Mouse (Mus musculus): ENCODE measurements around the gene Trpv5.
A peak's percentile ranks its signal among the peaks of the same experiment; 100 is the strongest.

The Trpv5 gene

DNA sequence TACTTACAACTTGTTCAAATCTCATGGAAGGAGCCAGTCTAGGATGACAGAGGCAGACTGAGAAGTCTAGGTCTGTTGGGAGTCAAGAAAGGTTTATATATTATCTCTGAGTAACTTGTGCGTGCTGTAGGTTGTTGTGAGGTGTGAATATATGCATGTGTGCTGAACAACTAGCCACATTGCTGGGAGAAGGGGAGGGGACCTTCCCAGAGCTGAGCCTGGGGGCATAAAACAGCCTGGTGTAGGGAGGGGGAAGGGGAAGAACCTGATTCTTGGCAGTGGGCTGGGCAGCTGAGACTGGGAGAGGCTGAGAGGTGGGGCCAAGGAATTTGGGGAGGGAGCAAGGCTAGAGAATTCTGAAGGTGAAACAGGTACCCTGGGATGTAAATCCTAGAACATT, at the start of gene Trpv5:
Gene Trpv5, minus strand, starts transcription at position 101 of the 400 bp plus-strand sequence.
- DNase-seq: no peak

- DNase-seq: peak; percentile 49
These were observed 47.5 kb upstream of the Trpv5 start for GRCm38 (mm10) chr6:41727989-41728609.

GRCm38 (mm10) chr6:41721430-41721829, 40.9 kb upstream of the Trpv5 start:
- DNase-seq: no peak

- no peak for DNase-seq
These were observed 29.7 kb upstream of the Trpv5 start for GRCm38 (mm10) chr6:41710281-41710680.

- no peak for DNase-seq
These were observed 25.7 kb upstream of the Trpv5 start for GRCm38 (mm10) chr6:41706275-41706674.

GRCm38 (mm10) chr6:41704123-41704522, 23.6 kb upstream of the Trpv5 start, which contains the start of gene Kel:
Gene Kel (minus strand): TSS chr6:41704339.
- no peak for DNase-seq

- peak; percentile 66 for DNase-seq
These were observed 22.4 kb upstream of the Trpv5 start for GRCm38 (mm10) chr6:41702928-41703327.

DNA sequence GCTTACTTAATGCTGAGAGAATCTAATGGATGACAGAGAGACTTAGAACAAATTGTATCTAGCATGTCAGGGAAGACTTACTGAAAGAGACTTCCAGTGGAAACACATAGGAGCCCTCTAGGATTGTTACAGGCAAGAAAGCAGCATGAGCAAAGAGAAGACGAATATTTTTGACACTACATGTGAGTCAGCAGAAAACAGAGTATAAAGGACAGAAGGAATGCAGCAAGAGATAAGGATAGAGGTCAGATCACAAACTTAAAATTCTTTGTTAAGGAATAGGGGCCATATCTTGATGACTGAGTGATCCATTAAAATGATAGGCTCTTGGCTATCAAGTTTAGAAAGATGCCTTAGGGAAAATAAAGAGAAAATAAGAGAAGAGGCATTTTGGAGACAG, 20.7 kb upstream of the Trpv5 start:
- DNase-seq: no peak

- DNase-seq: no peak
These were observed 13.8 kb upstream of the Trpv5 start for GRCm38 (mm10) chr6:41694407-41694806.

DNA sequence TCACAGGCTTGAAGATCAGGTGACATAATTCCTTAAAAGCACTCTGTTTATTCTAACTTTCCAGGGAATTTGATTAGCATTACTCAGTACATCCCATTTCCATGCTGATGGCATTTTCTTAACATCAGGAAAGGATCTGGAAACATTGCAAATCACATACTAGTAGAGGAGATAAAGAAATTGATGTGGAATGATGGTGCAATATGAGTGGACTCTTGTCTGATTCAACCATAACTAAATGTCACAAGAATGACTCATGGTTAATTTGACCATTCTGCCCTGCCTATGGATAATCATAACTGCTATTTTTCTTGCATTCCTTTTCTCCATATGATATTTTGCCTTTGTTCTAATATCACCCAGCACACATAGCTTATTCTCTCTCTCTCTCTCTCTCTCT, 11.6 kb upstream of the Trpv5 start:
- DNase-seq: no peak

DNA sequence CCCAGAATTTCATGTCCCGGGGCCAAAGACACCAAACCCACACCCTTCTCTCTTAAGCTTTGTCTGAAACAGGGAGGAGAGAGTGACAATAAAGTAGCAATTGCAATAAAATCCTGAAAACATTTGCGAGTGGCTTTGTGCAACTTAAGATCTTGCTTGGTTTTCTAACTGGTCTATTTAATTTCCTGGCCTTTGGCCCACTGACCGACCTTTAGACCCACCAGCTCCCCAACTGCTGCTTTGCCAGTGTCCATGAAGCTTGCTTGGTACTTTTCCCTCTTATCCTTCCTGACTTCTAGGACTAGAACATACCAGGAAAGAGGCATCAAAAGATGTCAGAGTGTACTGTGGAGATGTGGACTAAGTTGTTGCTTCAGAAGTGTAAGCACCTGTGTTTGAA, 5.0 kb upstream of the Trpv5 start:
- DNase-seq: no peak

DNA sequence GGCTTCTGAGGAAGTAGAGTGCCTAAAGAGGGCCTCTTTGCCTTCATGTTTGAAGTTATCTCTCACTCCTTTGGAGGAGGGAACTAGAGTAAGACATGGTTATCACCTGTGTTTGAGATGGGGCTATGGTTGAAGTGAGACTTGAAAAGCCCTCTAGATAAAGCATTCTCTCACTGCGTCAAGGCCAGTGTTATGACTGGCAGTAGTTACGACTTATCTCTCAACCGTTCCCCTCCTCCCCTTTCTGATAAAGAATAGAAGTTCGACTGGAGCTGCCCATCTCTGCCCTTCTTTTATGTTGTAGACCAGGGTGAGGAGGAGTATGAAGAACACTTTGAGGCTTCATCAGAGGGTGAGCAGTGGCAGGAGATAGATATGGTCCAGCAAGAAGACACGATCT, 4.3 kb upstream of the Trpv5 start:
- no peak for DNase-seq

DNA sequence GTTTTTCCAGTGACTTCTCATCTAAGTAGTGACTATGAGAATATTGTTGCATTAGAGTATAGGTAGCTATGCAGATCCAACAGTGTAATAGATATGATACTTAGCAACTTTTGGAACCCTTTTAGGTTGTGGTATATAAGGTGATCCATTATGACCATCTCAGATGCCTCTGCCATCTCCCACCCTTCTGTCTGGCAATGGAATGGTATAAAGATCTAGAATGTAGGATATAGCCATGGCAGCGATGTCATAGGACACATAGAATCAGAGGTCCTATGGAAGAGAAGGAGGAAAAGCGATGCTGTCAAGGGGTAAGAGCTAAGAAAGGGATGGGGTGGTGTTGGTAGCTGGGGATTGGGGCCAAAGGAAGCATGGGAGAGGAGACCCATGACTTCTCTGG, 3.6 kb upstream of the Trpv5 start, which contains the start of gene Llcfc1:
Gene Llcfc1, plus strand, starts transcription at position 301 of the 400 bp plus-strand sequence.
- no peak for DNase-seq

DNA sequence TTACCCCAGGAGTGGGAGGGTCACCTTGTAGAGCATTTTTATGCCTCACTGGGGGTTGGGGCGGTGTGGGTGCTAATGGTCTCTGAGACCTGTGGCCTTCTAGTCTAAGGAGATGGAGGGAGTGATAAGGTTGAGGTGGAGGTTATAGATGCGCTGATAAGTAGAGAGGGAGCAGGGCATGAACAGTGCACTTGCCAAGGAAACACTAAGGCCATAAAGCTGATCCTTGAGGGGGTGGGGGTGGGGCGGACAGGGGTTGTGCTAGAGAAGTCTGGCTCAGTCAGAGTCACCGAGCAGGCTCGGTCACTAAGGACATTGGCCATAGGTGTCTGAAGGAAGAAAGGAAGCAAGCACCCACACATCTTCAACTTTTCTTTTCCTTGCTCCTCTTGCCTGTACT, 1.1 kb upstream of the Trpv5 start:
- DNase-seq: no peak

DNA sequence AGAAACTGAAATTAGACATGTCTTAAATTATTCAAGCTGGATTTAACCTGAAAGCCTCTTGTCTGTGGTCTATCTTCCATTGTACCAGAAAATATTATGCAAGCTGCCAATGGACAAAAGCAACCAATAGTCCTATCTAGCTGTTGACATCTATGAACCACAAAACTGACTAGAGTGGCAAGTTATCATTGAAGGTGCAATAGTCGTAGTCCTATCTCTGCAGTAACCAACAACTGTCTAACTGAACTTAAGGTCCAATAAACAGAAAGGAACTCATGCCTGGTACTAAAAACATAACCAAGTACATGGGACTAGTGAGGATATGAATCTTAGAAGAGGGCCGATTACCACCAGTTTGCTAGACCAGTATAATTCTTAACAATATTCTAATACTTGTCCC, 4.0 kb downstream of the Trpv5 start:
- DNase-seq: no peak

- DNase-seq: peak; percentile 36
These were observed 18.2 kb downstream of the Trpv5 start for GRCm38 (mm10) chr6:41662320-41662719.

DNA sequence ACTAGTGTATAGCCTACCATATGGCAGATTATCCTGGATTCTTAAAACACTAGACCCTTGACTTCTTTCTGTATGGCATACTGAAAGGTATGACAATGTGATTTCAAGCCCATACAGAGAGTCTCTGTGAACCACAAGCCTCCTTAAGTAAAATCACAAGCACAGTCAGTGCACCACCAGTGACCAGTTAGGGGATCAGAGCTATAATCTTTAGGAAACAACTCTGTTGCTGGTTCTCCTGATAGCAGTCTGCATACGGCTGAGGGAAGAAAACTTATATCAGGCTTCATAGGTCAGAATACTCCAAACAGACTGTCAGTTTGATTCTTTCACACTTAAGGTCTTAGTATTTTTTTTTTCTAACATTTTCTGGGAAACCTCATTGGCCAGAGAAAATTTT, 22.1 kb downstream of the Trpv5 start:
- DNase-seq: no peak

GRCm38 (mm10) chr6:41654648-41655047, 25.9 kb downstream of the Trpv5 start:
- DNase-seq: peak; percentile 12

- DNase-seq: no peak
These were observed 27.4 kb downstream of the Trpv5 start for GRCm38 (mm10) chr6:41653173-41653572.

DNA sequence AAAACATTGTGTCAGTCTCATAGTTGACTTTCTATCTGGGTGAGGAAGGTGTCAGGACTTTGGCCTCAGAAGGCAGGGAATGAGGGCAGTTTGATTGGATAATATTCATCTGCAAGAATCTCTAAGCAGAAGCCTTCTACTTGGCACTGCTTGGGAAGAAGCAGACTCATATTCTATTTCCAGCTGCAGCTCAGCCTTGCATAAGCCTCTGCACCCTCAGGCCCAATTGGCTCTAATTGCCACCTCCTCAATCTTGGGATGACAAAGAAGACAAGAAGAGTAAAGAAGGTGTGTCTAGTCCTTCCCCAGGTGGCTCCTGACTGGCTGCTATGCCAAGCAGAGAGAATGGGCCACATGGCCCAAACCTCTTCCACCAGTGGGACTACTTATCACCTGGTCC, 33.9 kb downstream of the Trpv5 start:
- DNase-seq: no peak

DNA sequence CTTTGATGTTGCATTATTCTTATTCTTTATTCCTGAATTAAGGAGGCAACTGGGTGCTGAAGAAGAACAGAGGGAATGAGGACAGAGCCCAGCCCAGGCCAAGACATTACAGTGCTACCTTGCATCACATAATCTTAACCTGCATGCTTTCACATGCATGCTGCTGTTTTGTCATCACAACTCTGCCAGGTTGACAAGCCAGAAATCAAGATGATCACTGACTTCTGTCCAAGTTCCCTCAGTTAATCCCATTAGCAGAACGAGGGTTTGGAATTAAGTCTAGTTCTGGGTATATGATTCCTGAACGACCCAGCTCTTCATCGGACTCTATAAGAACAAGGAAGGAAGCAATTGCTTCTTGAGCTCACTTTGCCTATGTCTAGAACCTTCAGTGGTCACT, 34.3 kb downstream of the Trpv5 start:
- DNase-seq: no peak

DNA sequence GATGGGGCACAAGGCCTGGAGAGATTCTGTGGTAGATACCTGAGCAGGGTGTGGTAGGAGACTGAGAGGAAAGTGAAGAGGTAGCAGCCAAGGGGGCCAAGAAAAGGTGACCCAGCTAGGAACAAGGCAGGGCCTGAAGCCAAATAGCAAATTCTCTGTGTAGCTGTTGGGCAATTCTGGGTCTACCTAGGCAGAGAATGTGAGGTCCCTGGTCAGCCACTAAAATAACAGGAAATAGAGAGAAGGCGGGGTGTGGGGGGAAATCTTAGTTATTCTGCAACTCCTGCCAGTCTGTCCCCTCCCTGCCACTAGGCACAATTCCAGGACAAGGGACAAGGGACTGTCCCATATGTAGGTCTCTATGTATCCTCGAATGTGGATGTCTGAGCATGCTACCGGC, 37.3 kb downstream of the Trpv5 start:
- no peak for DNase-seq

DNA sequence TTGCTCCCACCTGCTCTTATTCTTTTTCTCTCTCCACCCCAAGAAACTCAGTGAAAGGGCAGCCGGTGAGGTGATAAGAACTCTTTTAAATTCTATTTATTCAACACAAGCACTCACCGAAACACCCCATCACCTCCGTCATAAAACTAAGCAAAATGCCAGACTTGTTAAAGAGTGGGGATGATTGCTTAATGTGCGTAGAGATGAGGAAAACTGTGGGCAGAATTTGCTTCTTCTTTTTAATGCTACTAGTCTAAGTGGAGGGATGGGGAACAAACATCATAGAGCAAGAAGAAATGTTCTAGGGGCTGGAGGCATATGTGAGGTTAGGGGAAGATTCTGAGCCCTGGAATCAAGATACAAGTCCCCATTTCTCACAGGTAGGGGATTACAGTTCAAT, 37.8 kb downstream of the Trpv5 start:
- DNase-seq: no peak

DNA sequence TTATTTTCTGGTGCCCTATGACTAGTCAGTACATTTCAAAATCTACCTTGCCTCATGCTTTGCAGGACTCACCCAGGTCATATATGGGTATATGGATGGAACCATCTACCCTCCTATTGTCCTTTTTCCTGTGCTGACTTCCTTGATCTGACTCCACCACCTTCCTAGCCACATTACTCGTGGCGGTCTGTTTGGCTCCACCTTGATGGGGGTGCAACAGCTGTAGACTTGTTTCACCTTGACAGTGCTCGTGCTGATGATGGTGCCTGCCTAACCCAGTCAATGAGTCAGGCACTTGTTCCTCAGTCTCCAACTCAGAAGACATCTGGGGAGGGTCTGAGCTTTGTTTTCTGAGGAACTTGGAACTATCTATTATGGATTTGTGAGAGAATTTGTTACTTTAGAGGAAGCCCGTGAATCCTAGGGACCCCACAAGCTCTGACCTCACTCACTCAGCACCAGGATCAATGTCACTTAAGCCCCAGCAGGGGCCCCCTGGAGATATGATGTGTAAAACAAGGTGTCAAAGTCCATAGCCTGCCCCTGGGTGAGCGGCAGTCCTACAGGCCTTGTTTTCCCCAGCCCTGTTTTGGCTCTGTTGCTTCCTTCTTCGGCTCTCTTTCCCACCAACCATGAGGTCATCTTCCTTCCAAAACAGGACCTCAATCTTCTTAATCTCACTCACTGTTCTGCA, 39.2 kb downstream of the Trpv5 start:
- no peak for DNase-seq

- no peak for DNase-seq
These were observed 40.1 kb downstream of the Trpv5 start for GRCm38 (mm10) chr6:41640449-41640848.

All from thymus, postnatal 25 days (tissue).